Mouse (Mus musculus) mouse embryonic stem cell (cell line): Measurements from ENCODE around the gene Gstm5.

Source experiments
- in situ Hi-C, 2 experiments: fragments of 300-500 bp; cut with MboI; formaldehyde crosslinking; loops; 1 replicate in 1 of 2; 3 replicates in 1 of 2; pipeline ENCODE4 v1.14.3; 2019 to 2020; ENCODE audit warnings: low sequenced_read_pairs in 2 of 2, low pct_unique_long_range_greater_than_20kb in 1 of 2, mixed read lengths in 1 of 2; ENCODE audit not compliant: unreplicated experiment in 1 of 2

Gene Gstm5

GRCm38 (mm10) chr3:107895720-107896569 lies at the start of gene Gstm5:
Gene Gstm5, plus strand, starts transcription at chr3:107895821.
- in situ Hi-C loops: no loop called here

GRCm38 (mm10) chr3:107846175-107846574 lies 49.4 kb upstream of the Gstm5 start:
- in situ Hi-C loops: no loop called here

GRCm38 (mm10) chr3:107846835-107847234 lies 48.8 kb upstream of the Gstm5 start:
- in situ Hi-C loops: no loop called here

- in situ Hi-C loops: no loop called here
Measured at GRCm38 (mm10) chr3:107848126-107848525, 47.5 kb upstream of the Gstm5 start.

GRCm38 (mm10) chr3:107849000-107849692 lies 46.5 kb upstream of the Gstm5 start:
- in situ Hi-C loops: no loop called here

GRCm38 (mm10) chr3:107849693-107850031 lies 46.0 kb upstream of the Gstm5 start:
- in situ Hi-C loops: no loop called here

- in situ Hi-C loops: no loop called here
Measured at GRCm38 (mm10) chr3:107850418-107851031, 45.1 kb upstream of the Gstm5 start.

GRCm38 (mm10) chr3:107852786-107853185 lies 42.8 kb upstream of the Gstm5 start:
- in situ Hi-C loops: no loop called here

- in situ Hi-C loops: no loop called here
Measured at GRCm38 (mm10) chr3:107853232-107854181, 42.1 kb upstream of the Gstm5 start.

- in situ Hi-C loops: no loop called here
Measured at GRCm38 (mm10) chr3:107855368-107855767, 40.3 kb upstream of the Gstm5 start.

GRCm38 (mm10) chr3:107857646-107858045 lies 38.0 kb upstream of the Gstm5 start:
- in situ Hi-C loops: no loop called here

GRCm38 (mm10) chr3:107861483-107861882 lies 34.1 kb upstream of the Gstm5 start:
- in situ Hi-C loops: loop anchor here (5.0 to 10.0 kb wide), 2 partner anchors 164 to 167 kb away; partner anchors contain the start of gene Ahcyl1 (in 2 of the 2)

- in situ Hi-C loops: loop anchor here (5.0 to 10.0 kb wide), 2 partner anchors 165 to 168 kb away; partner anchors contain the start of gene Ahcyl1 (in 2 of the 2)
Measured at GRCm38 (mm10) chr3:107862471-107862870, 33.1 kb upstream of the Gstm5 start.

- in situ Hi-C loops: loop anchor here (5.0 to 10.0 kb wide), 2 partner anchors 166 to 169 kb away; partner anchors contain the start of gene Ahcyl1 (in 2 of the 2)
Measured at GRCm38 (mm10) chr3:107863471-107863870, 32.1 kb upstream of the Gstm5 start.

- in situ Hi-C loops: loop anchor here (5.0 to 10.0 kb wide), 2 partner anchors 167 to 169 kb away; partner anchors contain the start of gene Ahcyl1 (in 2 of the 2)
Measured at GRCm38 (mm10) chr3:107863898-107864603, 31.6 kb upstream of the Gstm5 start.

GRCm38 (mm10) chr3:107865364-107866091 lies 30.1 kb upstream of the Gstm5 start:
- in situ Hi-C loops: loop anchor here in 1 of 2 experiments (10.0 kb wide), 1 partner anchor 171 kb away; the partner anchor contains the start of gene Ahcyl1

GRCm38 (mm10) chr3:107867086-107867485 lies 28.5 kb upstream of the Gstm5 start:
- in situ Hi-C loops: loop anchor here in 1 of 2 experiments (10.0 kb wide), 1 partner anchor 172 kb away; the partner anchor contains the start of gene Ahcyl1
